Mouse (Mus musculus) thymus, adult 2 months (tissue): ENCODE data around the gene Inhbe. TPM values are rescaled to one million over a fixed set of nuclear protein-coding genes. Genes with fewer than 3 reads are reported as not detected.

Experiments
- DNase-seq: peaks from one replicate; pipeline ENCODE4 v3.0.0; 2021
- H3K27ac ChIP-seq: fragments of 200-500 bp; 2 replicates; pipeline ENCODE4 v1.5.1; 2012; ENCODE audit warnings: low read length, control low read depth; ENCODE audit not compliant: control insufficient read depth, insufficient read depth
- H3K27me3 ChIP-seq: fragments of 200-500 bp; 2 replicates; pipeline ENCODE4 v1.6.1; 2012; ENCODE audit warnings: mild to moderate bottlenecking, low read length, moderate library complexity, mixed read lengths; ENCODE audit not compliant: control insufficient read depth, insufficient read depth
- H3K36me3 ChIP-seq: fragments of 200-500 bp; 2 replicates; pipeline ENCODE4 v1.6.1; 2012; ENCODE audit warnings: mild to moderate bottlenecking, low read length, moderate library complexity; ENCODE audit not compliant: control insufficient read depth, insufficient read depth
- H3K4me1 ChIP-seq: fragments of 200-500 bp; replicated peaks from 2 replicates; pipeline ENCODE4 v1.6.1; 2012; ENCODE audit warnings: low read length; ENCODE audit not compliant: control insufficient read depth, insufficient read depth
- H3K4me3 ChIP-seq: fragments of 200-500 bp; 2 replicates; pipeline ENCODE4 v1.5.1; 2012; ENCODE audit warnings: mild to moderate bottlenecking, low read length, control low read depth, moderate library complexity; ENCODE audit not compliant: control insufficient read depth, insufficient read depth
- CTCF ChIP-seq: fragments of 200-500 bp; IDR thresholded peaks from 2 replicates; pipeline ENCODE4 v1.5.1; 2012; ENCODE audit warnings: mild to moderate bottlenecking, control low read depth, low read length, moderate library complexity, borderline replicate concordance; ENCODE audit not compliant: control insufficient read depth, poor library complexity, insufficient read depth; ENCODE audit errors: extremely low read depth
- POLR2A ChIP-seq: fragments of 200-500 bp; IDR thresholded peaks from 2 replicates; pipeline ENCODE4 v1.6.1; 2012; ENCODE audit warnings: mild to moderate bottlenecking, low read length, control low read depth, moderate library complexity; ENCODE audit not compliant: control insufficient read depth, poor library complexity, insufficient read depth; ENCODE audit errors: extremely low read depth
- WGBS: fragments of 180-500 bp; shearing (Covaris S2); methylation state at CpG from one replicate; pipeline ENCODE4 v1.1.7; 2018; 5-methylcytosine and 5-hydroxymethylcytosine counted together
- polyA plus RNA-seq: library from polyadenylated mRNA; depleted of rRNA; stranded (reverse); fragments of >200 nt; gene quantifications from 2 replicates; pipeline ENCODE4 v1.2.3, GENCODE M21; 2012

Inhbe gene
- polyA plus RNA-seq, 1 experiment, result not detected

DNA sequence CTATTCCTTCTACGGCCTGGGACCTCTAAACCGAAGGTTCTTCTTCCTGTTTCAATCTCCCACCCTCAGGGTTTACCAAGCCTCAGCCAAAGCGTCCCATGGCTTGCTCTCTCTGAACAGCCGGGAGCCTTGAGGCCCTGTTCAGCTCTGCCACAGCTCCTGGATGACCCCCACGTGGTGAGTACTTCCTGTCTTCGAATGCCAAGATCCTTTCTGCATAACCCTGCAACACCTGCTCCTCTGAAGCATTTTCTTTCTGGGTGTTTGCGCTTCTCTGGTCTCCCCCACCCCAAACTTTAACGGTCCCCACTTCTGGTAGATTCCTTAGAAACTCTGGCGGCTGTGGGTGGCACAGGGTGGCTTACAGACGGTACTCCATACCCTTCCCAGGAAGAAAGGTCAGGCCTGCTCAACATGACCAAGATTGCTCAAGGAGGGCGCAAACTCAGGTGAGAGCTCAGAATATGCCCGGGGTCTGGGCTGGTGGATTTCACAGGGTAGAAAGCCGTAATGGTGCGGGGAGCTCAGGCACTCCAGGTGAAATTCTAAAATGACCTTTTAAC lies 28.7 kb downstream of the Inhbe start:
- Histone ChIP-seq H3K27ac (peak overlapping the region; percentile 92), H3K27me3 (no peaks in the 10 kb centered on the region)
- DNase-seq, result peak; percentile 77

DNA sequence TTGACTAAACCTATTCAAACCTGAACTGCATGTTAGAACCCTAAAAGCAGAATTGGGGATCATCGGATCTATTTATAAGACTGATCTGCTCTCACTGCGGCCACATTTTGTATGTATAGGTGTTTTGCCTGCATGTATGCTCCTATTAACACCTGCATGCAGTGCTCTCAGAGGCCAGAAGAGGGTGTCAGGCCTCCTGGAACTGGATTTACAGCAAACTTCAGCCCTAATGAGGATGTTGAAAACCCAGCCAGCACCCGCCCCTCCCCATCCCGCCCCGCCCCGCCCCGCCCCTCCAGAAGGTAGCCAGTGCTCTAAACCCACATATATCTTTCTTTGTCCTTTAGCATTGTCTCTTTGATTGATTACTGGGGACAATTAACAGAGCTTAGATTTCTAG lies 29.7 kb downstream of the Inhbe start:
- WGBS, result 2% methylated on average over 7 of the region's 7 CpGs
- H3K4me3 ChIP-seq, result no peak overlapping the region
- H3K27me3 ChIP-seq, result no peaks in the 10 kb centered on the region
- H3K4me1 ChIP-seq, result peaks cover 60% of the 10 kb centered on the region
- TF ChIP-seq CTCF, result no peak
- no peak for TF ChIP-seq POLR2A
- peak; percentile 89 for DNase-seq
- H3K27ac ChIP-seq, result peak overlapping the region; percentile 46; the same call in 1 of the 2 replicates
- peaks cover 15% of the 10 kb centered on the region for H3K36me3 ChIP-seq

More for the DNA sequence above, 28.7 kb downstream of the Inhbe start:
- Histone ChIP-seq H3K4me3 (peak overlapping the region; percentile 44), H3K4me1 (peaks cover 57% of the 10 kb centered on the region), H3K36me3 (peaks cover 17% of the 10 kb centered on the region)
- 6% methylated on average over 14 of the region's 14 CpGs for WGBS
- TF ChIP-seq POLR2A (no peak), CTCF (no peak)

DNA sequence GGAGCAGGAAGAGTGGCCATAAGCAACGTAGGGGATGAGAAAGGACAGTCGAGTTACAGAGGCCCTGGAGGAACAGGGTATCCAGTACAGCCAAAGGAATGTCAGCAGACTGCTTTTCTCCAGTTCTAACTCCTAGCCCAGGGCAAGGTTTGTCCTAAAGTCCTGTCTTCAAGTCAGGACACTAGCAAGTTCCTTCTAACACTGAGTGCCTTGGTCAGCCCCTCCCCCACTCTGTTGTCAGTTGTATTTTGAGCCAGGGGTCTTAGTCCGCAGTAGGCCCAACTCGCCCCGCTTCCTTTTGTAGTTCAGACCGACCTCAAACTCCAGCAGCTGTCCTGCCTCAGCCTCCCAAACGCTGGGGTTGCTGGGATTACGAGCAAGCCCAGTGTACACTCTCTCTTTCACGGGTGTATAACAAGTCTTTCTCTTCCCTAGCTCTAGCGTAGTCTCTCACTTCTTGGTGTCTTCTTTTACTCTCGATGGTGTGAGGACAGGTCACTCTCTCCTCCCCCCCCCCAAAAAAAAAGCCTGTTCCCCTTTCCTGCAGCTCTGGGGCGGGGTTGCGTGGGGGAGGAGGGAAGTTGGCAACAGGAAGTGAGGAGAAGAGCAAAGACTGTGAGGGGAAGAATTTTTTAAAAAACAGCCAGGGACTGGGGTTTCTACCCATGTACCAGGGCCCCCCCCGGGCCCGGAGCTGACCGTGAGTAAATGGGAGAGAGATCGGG lies 30.9 kb downstream of the Inhbe start:
- 14% methylated on average over 17 of the region's 17 CpGs for WGBS

DNA sequence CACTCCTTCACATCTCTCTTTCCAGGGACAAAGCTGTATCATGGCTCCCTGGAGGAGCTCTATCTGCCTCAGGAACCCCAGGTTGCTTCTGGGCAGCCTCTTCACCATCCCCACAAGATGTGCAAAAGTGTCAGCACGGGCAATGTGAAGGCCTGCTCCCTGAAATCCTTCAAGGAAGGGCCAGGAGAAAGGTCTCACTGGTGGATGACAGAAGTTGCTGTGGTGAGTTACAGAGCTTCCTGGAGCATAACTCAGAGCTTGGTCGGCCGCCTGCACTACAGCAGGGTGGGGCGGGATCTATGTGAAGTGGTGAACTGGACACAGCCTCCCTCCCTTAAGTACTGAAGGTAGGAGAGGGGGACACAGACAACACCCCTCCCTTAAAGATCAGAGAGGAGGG lies 31.5 kb downstream of the Inhbe start:
- Histone ChIP-seq H3K27me3 (no peaks in the 10 kb centered on the region), H3K4me3 (peak overlapping the region; percentile 45), H3K4me1 (peaks cover 65% of the 10 kb centered on the region), H3K36me3 (peaks cover 3% of the 10 kb centered on the region), H3K27ac (peak overlapping the region; percentile 91)
- 56% methylated on average over 4 of the region's 4 CpGs for WGBS
- peak; percentile 36 for DNase-seq
- no peak for TF ChIP-seq POLR2A
- TF ChIP-seq CTCF, result no peak

More for the DNA sequence above, 30.9 kb downstream of the Inhbe start:
- TF ChIP-seq POLR2A, result no peak
- TF ChIP-seq CTCF, result no peak
- peak; percentile 70 for DNase-seq
- H3K36me3 ChIP-seq, result peaks cover 8% of the 10 kb centered on the region
- peaks cover 61% of the 10 kb centered on the region for H3K4me1 ChIP-seq
- no peaks in the 10 kb centered on the region for H3K27me3 ChIP-seq
- peak overlapping the region; percentile 45 for H3K4me3 ChIP-seq
- peak overlapping the region; percentile 91 for H3K27ac ChIP-seq

DNA sequence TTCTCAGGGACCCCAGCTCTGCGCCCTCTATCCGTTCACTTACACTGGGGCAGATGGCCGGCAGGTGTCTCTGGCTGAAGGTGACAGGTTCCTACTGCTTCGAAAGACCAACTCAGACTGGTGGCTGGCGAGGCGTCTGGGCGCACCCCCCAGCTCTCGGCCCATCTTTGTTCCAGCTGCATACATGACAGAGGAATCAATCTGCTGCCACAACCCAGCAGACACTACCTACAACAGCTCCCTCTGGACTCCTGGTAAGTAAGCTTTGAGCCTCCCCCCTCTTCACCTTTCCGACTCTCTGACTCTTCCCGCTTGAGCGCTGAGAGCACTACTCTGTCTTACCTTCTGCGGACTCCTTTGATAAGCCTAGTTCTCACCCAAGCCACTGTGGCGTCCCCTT lies 32.0 kb downstream of the Inhbe start:
- no peaks in the 10 kb centered on the region for H3K36me3 ChIP-seq
- TF ChIP-seq CTCF, result no peak
- TF ChIP-seq POLR2A, result no peak
- 51% methylated on average over 13 of the region's 13 CpGs for WGBS
- no peaks in the 10 kb centered on the region for H3K27me3 ChIP-seq
- H3K27ac ChIP-seq, result peak overlapping the region; percentile 91
- DNase-seq, result peak; percentile 36
- peak overlapping the region; percentile 45 for H3K4me3 ChIP-seq
- H3K4me1 ChIP-seq, result peaks cover 65% of the 10 kb centered on the region

DNA sequence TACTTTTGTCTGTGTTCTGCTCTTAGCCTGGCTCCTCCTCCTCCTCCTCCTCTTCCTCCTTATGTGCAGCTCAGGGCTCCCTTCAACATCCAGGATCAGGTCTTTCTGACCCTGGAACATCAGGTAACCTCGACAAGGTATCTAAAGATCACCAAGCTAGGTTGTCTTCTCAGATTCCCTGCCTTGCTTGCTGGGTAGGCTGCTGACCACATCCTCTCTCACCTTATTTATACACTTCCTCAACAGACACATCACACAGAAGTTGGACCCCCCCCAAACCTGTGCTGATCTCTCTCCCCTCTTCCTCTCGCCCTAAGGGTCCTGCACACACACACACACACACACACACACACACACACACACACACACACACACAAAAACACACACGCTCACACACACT lies 32.6 kb downstream of the Inhbe start, which contains the start of gene Arhgap9:
Gene Arhgap9, plus strand, starts transcription at position 344 of the 400 bp plus-strand sequence.
- peak; percentile 50 for DNase-seq
- peaks cover 63% of the 10 kb centered on the region for H3K4me1 ChIP-seq
- 12% methylated on average over 3 of the region's 3 CpGs for WGBS

DNA sequence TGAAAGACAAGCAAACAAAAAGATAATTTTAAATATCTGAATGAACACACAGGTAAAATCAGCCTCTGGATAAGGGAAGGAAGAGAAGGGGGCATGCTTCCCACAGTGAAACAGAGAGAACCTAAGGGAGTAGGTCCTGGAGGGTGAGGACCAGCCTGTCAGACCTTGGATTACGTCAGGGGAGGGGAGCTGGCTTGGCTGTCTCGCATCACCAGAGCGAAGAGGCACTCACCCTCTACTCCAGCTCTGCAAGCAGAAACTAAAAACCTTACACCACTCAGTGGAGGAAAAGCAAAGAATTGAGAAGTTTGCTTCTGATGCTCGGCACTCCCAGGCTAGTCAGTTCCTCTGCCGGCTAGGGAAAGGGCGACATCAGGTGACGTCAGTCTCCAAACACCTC lies 34.2 kb downstream of the Inhbe start:
- WGBS, result 86% methylated on average over 7 of the region's 7 CpGs

More for the DNA sequence above, 32.6 kb downstream of the Inhbe start, which contains the start of gene Arhgap9:
- H3K27me3 ChIP-seq, result no peaks in the 10 kb centered on the region
- H3K36me3 ChIP-seq, result no peaks in the 10 kb centered on the region
- H3K27ac ChIP-seq, result peak within 1 kb of the TSS; percentile 91
- TF ChIP-seq POLR2A (no peak), CTCF (no peak)
- peak within 1 kb of the TSS; percentile 45 for H3K4me3 ChIP-seq

More for the DNA sequence above, 34.2 kb downstream of the Inhbe start:
- Histone ChIP-seq H3K36me3 (no peaks in the 10 kb centered on the region), H3K27ac (no peak overlapping the region), H3K4me3 (no peak overlapping the region), H3K27me3 (no peaks in the 10 kb centered on the region), H3K4me1 (peaks cover 48% of the 10 kb centered on the region)
- no peak for DNase-seq
- no peak for TF ChIP-seq POLR2A
- TF ChIP-seq CTCF, result no peak
